Mouse (Mus musculus) erythroblast, embryonic 14.5 days (primary cell): ENCODE data around the gene Gdf1.

Source experiments
- GATA1 ChIP-seq: IDR thresholded peaks from 2 replicates; pipeline ENCODE4 v1.6.1; 2012; ENCODE audit warnings: low read length, inconsistent platforms, mixed read lengths
- TAL1 ChIP-seq: IDR thresholded peaks from 3 replicates; pipeline ENCODE4 v1.6.1; 2012; ENCODE audit warnings: low read length, inconsistent platforms, mixed read lengths

DNA sequence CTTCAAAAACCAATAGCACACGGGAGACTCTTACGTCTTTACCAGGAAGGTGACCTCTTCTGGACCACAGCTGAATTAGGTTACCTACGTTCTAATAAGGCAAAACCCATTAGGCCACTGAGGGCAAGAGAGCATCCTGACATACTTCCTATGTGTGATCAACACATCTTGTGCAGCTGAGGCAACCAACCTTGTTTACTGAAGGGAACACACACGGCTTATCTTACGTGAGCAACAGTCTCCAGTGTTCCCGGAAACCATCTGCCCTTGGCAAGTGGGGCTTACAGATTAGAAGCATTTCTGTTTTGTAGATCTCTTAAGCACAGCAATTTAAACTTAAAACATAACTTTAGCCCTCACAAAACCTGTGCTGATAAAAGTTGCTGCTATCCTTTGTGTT, 2.1 kb upstream of the Gdf1 start:
- TF ChIP-seq GATA1 (peak; percentile 77), TAL1 (peak; percentile 77)
